Mouse (Mus musculus): ENCODE results near the gene Arhgap10.

Gene Arhgap10

DNA sequence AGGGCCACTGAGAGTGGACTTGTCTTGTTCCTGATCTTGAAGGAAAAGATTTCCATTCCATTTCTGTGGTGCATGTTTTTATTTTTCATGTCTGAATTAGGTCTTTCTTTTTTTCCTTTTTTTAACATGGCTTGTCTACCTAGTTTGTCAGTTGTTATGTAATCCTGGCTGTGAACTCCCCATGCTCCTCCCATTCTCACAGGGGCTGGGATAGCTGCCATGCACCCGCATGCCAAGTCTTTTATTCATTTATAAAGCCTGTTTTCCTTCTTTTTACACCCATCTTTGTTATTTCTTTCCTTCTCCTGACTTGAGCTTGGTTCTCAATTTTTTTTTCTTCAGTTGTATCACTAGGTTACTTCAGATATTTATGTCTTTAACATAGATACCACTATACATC is 281.1 kb downstream of the Arhgap10 start:
- intact Hi-C loops (cut with DNase I): no loop called here

DNA sequence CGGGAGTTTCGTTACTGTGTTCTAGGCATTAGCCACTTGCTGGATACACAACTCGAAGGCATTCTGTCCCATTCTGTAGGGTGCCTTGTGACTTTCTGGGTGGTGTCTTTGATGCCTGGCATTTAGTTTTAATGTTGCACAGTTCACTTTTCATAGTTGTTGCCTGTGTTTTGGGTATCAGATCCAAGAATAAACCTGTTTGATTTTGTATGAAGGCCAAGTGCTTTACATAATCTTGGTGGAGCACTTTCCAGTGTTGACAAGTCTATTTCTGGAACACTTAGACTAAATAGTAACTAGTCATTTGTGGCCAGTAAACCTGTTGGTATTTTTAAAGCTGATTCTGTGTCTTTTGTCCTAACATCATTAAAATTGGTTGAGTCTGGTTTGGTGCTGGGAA is 285.3 kb downstream of the Arhgap10 start:
- intact Hi-C loops (cut with DNase I): no loop called here

DNA sequence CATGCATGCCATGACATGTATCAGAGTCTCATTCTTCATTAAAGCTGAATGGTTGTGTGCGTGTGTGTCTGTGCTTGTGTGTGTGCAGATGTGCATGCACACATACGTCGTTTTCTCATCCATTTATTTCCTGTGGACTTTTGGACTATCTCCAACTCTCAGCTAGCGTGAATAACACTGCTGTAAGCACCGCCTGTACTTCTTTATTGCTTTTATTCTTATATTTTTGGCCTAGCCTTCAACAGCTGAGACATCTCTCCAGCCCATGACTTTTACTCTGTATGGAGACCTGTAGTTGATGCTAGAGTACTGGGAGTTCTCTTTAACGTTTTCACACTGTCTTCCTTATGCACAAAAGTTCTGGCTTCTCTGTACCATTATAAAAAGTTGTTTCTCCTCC is 285.9 kb downstream of the Arhgap10 start:
- intact Hi-C loops (cut with DNase I): no loop called here

DNA sequence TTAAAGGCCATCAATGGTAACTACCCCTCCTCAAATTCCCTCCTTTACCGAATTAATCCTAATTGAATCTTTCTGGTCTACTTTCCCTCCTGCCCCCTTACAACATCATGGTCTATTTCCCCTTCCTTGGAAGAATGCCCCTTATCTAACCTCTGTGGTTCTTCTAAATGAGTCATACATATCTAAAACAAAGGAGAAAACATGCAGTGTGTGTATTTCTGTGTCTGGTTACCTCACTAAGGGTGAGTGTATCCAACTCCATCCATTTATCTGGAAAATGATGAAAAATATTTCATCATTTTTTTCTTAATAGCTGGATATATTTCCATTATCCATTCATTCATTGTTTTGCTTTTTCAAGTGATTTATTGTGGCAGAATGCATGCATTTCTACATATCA is 286.5 kb downstream of the Arhgap10 start:
- intact Hi-C loops (cut with DNase I): no loop called here

DNA sequence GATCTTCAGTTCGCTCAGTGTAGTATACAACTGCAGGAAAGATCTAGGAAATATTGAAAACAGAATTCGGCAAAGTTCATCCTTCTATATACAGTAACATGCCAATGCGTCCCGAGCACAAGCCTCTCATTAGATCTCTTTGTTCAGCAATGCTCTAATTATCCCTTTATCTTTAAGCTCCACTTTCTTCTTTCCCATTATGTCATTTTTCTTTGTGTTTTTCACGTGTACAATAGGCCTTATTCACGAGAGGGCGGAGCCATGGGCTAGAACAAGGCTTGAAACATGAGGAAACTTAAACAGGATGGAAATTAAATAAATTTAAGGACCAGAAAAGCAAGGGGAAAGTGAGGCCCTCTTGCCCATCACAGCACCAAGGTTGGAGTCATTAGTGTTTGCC is 289.1 kb downstream of the Arhgap10 start:
- intact Hi-C loops (cut with DNase I): no loop called here

DNA sequence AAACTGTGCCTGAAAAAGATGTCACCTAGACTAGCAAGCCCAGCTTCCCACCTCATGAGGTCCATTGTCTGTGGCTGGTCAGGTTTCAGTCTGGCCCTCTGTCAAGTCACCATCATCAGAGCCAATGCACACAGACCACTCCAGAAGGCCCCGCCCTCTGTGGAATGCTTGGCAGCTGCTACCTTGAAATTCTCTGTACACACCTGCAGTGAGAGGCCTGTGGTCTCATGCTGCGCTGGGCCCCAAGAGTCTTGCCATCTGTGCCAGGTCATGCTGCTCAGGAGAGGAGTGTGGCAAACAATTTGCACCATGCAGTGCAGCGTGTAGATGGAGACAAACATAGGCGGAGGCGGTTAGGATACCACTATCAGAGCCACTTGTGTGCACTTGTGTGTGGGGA is 290.0 kb downstream of the Arhgap10 start:
- intact Hi-C loops (cut with DNase I): no loop called here

DNA sequence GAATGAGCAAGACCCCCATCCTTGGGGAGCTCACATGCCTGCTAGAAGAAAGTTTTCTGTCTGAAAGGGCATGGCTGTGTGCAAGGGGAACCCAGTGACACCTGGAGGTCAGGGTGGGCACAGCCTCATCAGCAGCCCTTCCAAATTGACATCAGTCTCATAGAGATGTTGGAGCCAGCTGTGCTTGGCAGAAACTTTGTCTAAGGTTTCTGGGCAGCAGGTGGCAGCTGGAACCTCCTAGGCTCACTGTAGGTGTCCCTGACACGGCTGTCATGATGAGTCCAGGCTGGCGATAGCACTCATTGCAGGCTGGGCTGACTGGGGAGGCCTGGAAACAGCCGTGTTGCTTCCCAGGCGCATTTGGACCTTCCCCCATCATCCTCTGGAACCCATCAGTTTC is 294.6 kb downstream of the Arhgap10 start:
- intact Hi-C loops (cut with DNase I): no loop called here

DNA sequence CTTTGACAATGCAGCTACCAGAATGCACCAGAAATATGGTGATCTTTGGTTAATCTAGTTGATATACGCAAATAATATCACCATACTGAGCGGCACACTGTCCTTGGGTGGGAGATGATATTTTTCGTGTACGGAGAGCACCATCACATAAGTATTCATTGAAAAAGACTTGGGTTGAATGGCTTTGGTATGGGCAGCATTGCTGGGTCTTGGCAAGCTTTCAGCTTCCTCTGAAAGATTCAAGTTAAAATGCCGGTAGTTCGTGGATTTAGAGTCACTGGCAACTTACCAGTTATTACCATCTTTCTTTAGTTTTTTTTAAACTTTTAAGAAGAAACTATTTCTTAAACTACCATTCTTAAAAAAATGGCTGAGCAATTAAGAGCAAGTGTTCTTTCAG is 302.6 kb downstream of the Arhgap10 start:
- intact Hi-C loops (cut with DNase I): no loop called here

DNA sequence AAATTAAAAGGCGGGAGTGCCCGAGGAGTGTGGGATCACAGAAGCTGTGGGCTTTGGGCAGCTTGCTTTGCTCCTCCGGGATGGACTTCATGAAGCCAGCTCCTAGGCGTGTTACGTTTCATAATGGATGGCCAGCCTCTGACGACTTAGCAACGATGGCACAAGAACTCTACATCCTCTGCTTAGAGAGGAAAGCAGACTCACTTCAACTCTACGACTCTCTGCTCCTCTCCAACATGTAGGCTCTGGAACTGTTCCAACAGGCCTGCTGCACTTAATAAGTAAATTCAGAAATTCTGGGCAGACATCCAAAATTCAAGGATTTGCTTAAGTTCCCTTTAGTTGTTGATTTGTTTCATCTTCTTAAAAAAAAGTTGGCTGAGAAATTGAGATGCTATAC is 303.1 kb downstream of the Arhgap10 start:
- intact Hi-C loops (cut with DNase I): no loop called here

DNA sequence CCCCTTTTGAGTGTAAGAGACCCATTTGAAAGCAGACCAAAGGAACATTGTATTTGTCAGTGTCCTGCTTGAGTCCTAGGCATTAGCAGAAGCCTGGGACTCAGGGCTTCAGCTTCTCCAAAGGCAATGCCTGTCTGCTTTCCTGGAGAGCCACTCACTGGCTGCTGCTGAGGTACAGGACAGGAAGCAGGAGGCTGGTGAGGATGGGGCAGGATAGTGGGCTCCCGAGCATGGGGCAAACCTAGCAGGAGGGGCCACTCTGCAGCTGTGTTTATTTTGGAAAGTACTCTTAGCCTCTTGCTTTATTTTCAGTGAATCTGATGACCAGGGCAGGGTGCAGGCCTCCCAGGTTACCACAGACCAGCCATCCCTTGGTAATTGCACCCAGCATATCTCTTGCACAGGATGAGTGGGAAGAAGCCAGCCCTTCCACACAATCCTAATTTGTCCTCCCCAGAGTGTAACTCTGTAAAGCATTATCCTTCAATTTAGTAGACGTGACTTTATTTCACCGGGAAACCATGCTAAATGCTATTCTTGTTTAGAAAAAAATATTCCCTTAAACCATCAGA is 303.8 kb downstream of the Arhgap10 start:
- intact Hi-C loops (cut with DNase I): no loop called here

DNA sequence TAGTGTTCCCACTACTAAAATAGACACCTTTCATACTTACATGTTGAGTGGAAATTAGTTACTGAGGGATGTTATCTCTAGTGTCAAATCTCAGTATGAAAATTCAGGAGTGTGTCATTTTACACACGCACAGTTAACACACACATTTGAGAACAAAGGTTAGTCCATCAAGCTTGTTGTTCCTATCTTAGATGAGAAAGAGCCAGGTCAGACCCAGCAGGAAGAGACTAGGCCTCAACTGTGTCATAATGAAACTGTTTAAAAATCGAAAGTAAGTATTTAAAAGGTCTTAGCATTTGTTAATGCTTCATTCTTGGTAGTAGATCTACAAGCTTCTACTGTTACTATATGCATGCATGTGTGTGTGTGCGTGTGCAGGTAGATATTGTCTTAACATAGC is 308.5 kb downstream of the Arhgap10 start:
- intact Hi-C loops (cut with DNase I): no loop called here
